13 mouse cellular contexts compared by ENCODE assay signal in the genomic region with DNA sequence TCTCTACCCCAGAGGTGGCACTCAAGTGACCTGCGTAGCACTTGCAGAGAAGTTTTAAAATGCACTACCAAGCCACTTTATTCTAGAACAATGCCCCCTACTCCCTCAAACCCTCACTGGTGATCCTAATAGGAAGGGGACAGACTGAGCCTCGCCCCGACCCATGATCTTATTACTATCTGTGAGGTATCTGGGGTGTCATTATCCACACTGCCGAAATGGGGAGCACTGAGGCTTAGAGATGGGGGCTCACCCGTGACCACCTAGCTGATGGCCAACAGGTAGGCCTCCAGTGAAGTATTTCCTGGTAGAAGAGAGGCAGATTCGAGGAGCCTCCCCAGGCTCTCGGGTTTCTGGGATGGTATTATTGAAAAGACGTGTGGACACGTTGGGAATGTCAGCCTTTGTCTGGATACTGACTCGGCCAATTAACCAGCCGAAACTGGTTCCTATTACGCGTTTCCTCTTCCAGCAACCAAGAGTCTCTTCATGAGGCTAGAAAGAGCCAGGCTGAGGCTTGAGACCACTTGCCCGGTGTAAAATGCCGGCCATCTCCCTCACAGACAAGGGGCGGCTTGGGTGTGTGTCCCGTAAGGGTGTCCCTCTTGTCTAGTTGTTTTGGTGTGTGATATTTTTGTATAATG. TPM values are rescaled to one million over a fixed set of nuclear protein-coding genes. Genes with fewer than 3 reads are reported as not detected.
DNase-seq lines count a peak whose midpoint lies in the region; ATAC-seq and TF ChIP-seq lines count a peak whose summit lies in the region.
"Had no signal": no experiment of that assay in that cellular context is flagged by ENCODE, and none has a peak within 500 bp of the region (broad histone marks: within the 10 kb centered on the region; RNA-seq: fewer than 3 reads in every experiment).

No protein-coding gene starts in this region.

- H3K4me1 ChIP-seq in heart, embryonic 13.5 days: peaks cover 25% of the 10 kb centered on the region
- H3K4me1 ChIP-seq in bone marrow, adult 2 months (ENCODE audit: control insufficient read depth, insufficient read depth, low read length): peaks cover 11% of the 10 kb centered on the region
- peaks cover 74% of the 10 kb centered on the region for H3K4me1 ChIP-seq in liver, embryonic 13.5 days (replicated peaks)
- H3K4me1 ChIP-seq in midbrain, embryonic 13.5 days (replicated peaks): peaks cover 14% of the 10 kb centered on the region

- peak overlapping the region; percentile 95 for H3K4me2 ChIP-seq in heart, embryonic 13.5 days
- peak overlapping the region; percentile 89 for H3K4me2 ChIP-seq in liver, embryonic 13.5 days
- no peak overlapping the region for H3K4me2 ChIP-seq in midbrain, embryonic 13.5 days (replicated peaks)
- H3K4me2 ChIP-seq: neural tube, embryonic 12.5 days had no signal

- intact Hi-C loops in heart, postnatal 25 days (cut with DNase I): no loop called here

- no peak for TF ChIP-seq POLR2A in bone marrow, adult 2 months (IDR thresholded peaks at IDR 0.05; ENCODE audit: borderline replicate concordance, control insufficient read depth, low read depth, low read length)

- DNase-seq in heart, postnatal 25 days (ENCODE audit: low spot score): no peak
- DNase-seq in ES-CJ7 (ENCODE audit: low read depth, low spot score): peak; percentile 66
- no peak for DNase-seq in liver, embryonic 13.5 days
- no peak for DNase-seq in gastrocnemius, adult 18-20 months (ENCODE audit: low spot score)
- DNase-seq: cerebellum, adult 9-11 months; midbrain, embryonic 14.5 days had no signal

- no peaks in the 10 kb centered on the region for H3K9me3 ChIP-seq in heart, embryonic 13.5 days
- H3K9me3 ChIP-seq in liver, embryonic 13.5 days (replicated peaks): no peaks in the 10 kb centered on the region
- no peaks in the 10 kb centered on the region for H3K9me3 ChIP-seq in midbrain, embryonic 13.5 days
- H3K9me3 ChIP-seq: embryonic facial prominence, embryonic 12.5 days; heart, embryonic 15.5 days; neural tube, embryonic 12.5 days had no signal

- WGBS in heart, embryonic 13.5 days: 79% methylated on average over 17 of the region's 17 CpGs
- 50% methylated on average over 17 of the region's 17 CpGs for WGBS in bone marrow, adult 2 months
- WGBS in liver, embryonic 13.5 days (ENCODE audit: insufficient replicate concordance): 49% methylated on average over 17 of the region's 17 CpGs
- 82% methylated on average over 17 of the region's 17 CpGs for whole genome bisulfite sequencing in midbrain, embryonic 13.5 days

- H3K36me3 ChIP-seq in heart, embryonic 13.5 days: peaks cover 10% of the 10 kb centered on the region
- peaks cover 27% of the 10 kb centered on the region for H3K36me3 ChIP-seq in liver, embryonic 13.5 days
- no peaks in the 10 kb centered on the region; the same call in 1 of the 2 replicates for H3K36me3 ChIP-seq in midbrain, embryonic 13.5 days
- H3K36me3 ChIP-seq: neural tube, embryonic 12.5 days had no signal

- peak overlapping the region; percentile 88; the same call in 1 of the 2 replicates for H3K9ac ChIP-seq in heart, embryonic 13.5 days
- peak overlapping the region; percentile 98 for H3K9ac ChIP-seq in liver, embryonic 13.5 days
- H3K9ac ChIP-seq in midbrain, embryonic 13.5 days (replicated peaks): no peak overlapping the region
- H3K9ac ChIP-seq: embryonic facial prominence, embryonic 12.5 days; heart, embryonic 15.5 days; neural tube, embryonic 12.5 days had no signal

- peak overlapping the region; percentile 61 for H3K27ac ChIP-seq in heart, embryonic 13.5 days (replicated peaks)
- peak overlapping the region; percentile 90 for H3K27ac ChIP-seq in bone marrow, adult 2 months (ENCODE audit: control insufficient read depth, insufficient read depth, low read depth, low read length, poor library complexity)
- peak overlapping the region; percentile 97 for H3K27ac ChIP-seq in liver, embryonic 13.5 days
- no peak overlapping the region for H3K27ac ChIP-seq in midbrain, embryonic 13.5 days
- H3K27ac ChIP-seq: embryonic facial prominence, embryonic 12.5 days; heart, embryonic 15.5 days; neural tube, embryonic 12.5 days had no signal

- no peak for ATAC-seq in heart, embryonic 13.5 days (ENCODE audit: extremely low read depth, insufficient number of reproducible peaks, low FRiP score, low TSS enrichment)
- no peak for ATAC-seq in liver, embryonic 13.5 days (ENCODE audit: low read depth)
- ATAC-seq in midbrain, embryonic 13.5 days: no peak

- peak overlapping the region; percentile 85 for H3K4me3 ChIP-seq in heart, embryonic 13.5 days
- H3K4me3 ChIP-seq in bone marrow, adult 2 months (replicated peaks; ENCODE audit: control insufficient read depth, low read depth, low read length): peak overlapping the region; percentile 92
- H3K4me3 ChIP-seq in liver, embryonic 13.5 days (replicated peaks): peak overlapping the region; percentile 94
- no peak overlapping the region for H3K4me3 ChIP-seq in midbrain, embryonic 13.5 days (replicated peaks)
- H3K4me3 ChIP-seq: neural tube, embryonic 12.5 days had no signal

- no peak for TF ChIP-seq CTCF in bone marrow, adult 2 months (IDR thresholded peaks at IDR 0.05; ENCODE audit: control insufficient read depth, insufficient read depth, low read length)

- H3K27me3 ChIP-seq in heart, embryonic 13.5 days (replicated peaks): no peaks in the 10 kb centered on the region
- H3K27me3 ChIP-seq in liver, embryonic 13.5 days: no peaks in the 10 kb centered on the region
- H3K27me3 ChIP-seq in midbrain, embryonic 13.5 days: peaks cover 20% of the 10 kb centered on the region
- H3K27me3 ChIP-seq: heart, embryonic 15.5 days had no signal

RNA-seq across cellular contexts. Expression of a gene that starts 2.2 kb away (rescaled TPM):
- 105 and 110 TPM in 2 replicates for polyA plus RNA-seq in heart, embryonic 13.5 days (2015; fragmentation: Nextera tagmentation; extraction: Ambion mirVana)
- total RNA-seq in heart, postnatal 25 days (2021): 10 to 100 TPM; 64.4 to 68.6 TPM
- 288 and 312 TPM in 2 replicates for polyA plus RNA-seq in bone marrow, adult 2 months (2011; ENCODE audit: insufficient read depth, insufficient read length, low replicate concordance, missing spikeins)
- 334 and 344 TPM in 2 replicates for polyA plus RNA-seq in liver, embryonic 13.5 days (2015; fragmentation: Nextera tagmentation; extraction: Ambion mirVana)
- 10 to 100 TPM; 54.3 to 62.4 TPM for total RNA-seq in gastrocnemius, adult 18-20 months (2021)
- polyA plus RNA-seq in midbrain, embryonic 13.5 days (2015; fragmentation: Nextera tagmentation; extraction: Ambion mirVana): 21.7 and 23.8 TPM in 2 replicates

RNA-seq across cellular contexts. Expression of a gene that starts 22.7 kb away (rescaled TPM):
- polyA plus RNA-seq in heart, embryonic 13.5 days (2015; fragmentation: Nextera tagmentation; extraction: Ambion mirVana): 0.42 and 0.55 TPM in 2 replicates
- under 1 TPM; 0.39 to 0.60 TPM for total RNA-seq in heart, postnatal 25 days (2021)
- 3.3 and 4.9 TPM in 2 replicates for polyA plus RNA-seq in bone marrow, adult 2 months (2011; ENCODE audit: insufficient read depth, insufficient read length, low replicate concordance, missing spikeins)
- 0.09 and 0.30 TPM in 2 replicates for polyA plus RNA-seq in liver, embryonic 13.5 days (2015; fragmentation: Nextera tagmentation; extraction: Ambion mirVana)
- total RNA-seq in gastrocnemius, adult 18-20 months (2021): under 1 TPM; 0.23 to 0.26 TPM
- 1.6 and 2.2 TPM in 2 replicates for polyA plus RNA-seq in midbrain, embryonic 13.5 days (2015; fragmentation: Nextera tagmentation; extraction: Ambion mirVana)
- total RNA-seq: left cerebral cortex, postnatal 10 days had no signal

RNA-seq across cellular contexts. Expression of a gene that starts 56.2 kb away (rescaled TPM):
- 83.9 and 95.4 TPM in 2 replicates for polyA plus RNA-seq in heart, embryonic 13.5 days (2015; fragmentation: Nextera tagmentation; extraction: Ambion mirVana)
- total RNA-seq in heart, postnatal 25 days (2021): 10 to 100 TPM; 79.6 to 81.5 TPM
- 51.6 and 119 TPM in 2 replicates for polyA plus RNA-seq in bone marrow, adult 2 months (2011; ENCODE audit: insufficient read depth, insufficient read length, low replicate concordance, missing spikeins)
- 7.5 and 8.3 TPM in 2 replicates for polyA plus RNA-seq in liver, embryonic 13.5 days (2015; fragmentation: Nextera tagmentation; extraction: Ambion mirVana)
- 100 to 1,000 TPM in 1 of 2 experiments, 10 to 100 TPM in 1; 89.6 to 103 TPM for total RNA-seq in gastrocnemius, adult 18-20 months (2021)
- polyA plus RNA-seq in midbrain, embryonic 13.5 days (2015; fragmentation: Nextera tagmentation; extraction: Ambion mirVana): 8.0 and 8.3 TPM in 2 replicates
